Mouse (Mus musculus): ENCODE data around the gene Rsu1. TPM values are rescaled to one million over a fixed set of nuclear protein-coding genes. Genes with fewer than 3 reads are reported as not detected.
A peak's percentile ranks its signal among the peaks of the same experiment; 100 is the strongest.

Gene Rsu1
- polyA plus RNA-seq, 1 experiment from 2014 or later = 181 TPM

- no peak for TF ChIP-seq CTCF (IDR thresholded peaks at IDR 0.05)
- no peak for DNase-seq (ENCODE audit: low read depth, low spot score)
- ChIA-PET POLR2A (no interaction called here), CTCF (interaction anchor here (1.8 kb wide), 1 partner anchor 9 kb away, joined by 5 read pairs; no protein-coding TSS in a partner anchor)
- in situ Hi-C loops (cut with MboI; ENCODE audit: low pct_unique_long_range_greater_than_20kb) = no loop called here
- no peaks in the 10 kb centered on the region for H3K27me3 ChIP-seq
- no peak for ATAC-seq
Measured at GRCm38 (mm10) chr2:13129337-13129736, 141.9 kb downstream of the Rsu1 start.

- no peak for TF ChIP-seq CTCF (IDR thresholded peaks at IDR 0.05)
- in situ Hi-C loops (cut with MboI; ENCODE audit: low pct_unique_long_range_greater_than_20kb) = no loop called here
- no peak for DNase-seq (ENCODE audit: low read depth, low spot score)
- CTCF ChIA-PET = no interaction called here
- no peaks in the 10 kb centered on the region for H3K27me3 ChIP-seq
- no peak for ATAC-seq
- POLR2A ChIA-PET = interaction anchor here (1.2 kb wide), 1 partner anchor 17 kb away, joined by 3 read pairs; no protein-coding TSS in a partner anchor
Measured at GRCm38 (mm10) chr2:13120461-13120860, 150.8 kb downstream of the Rsu1 start.

- ATAC-seq (no peak), DNase-seq (ENCODE audit: low read depth, low spot score) (no peak)
- CTCF ChIA-PET = no interaction called here
- H3K27me3 ChIP-seq = no peaks in the 10 kb centered on the region
- in situ Hi-C loops (cut with MboI; ENCODE audit: low pct_unique_long_range_greater_than_20kb) = no loop called here
- TF ChIP-seq CTCF (IDR thresholded peaks at IDR 0.05) = no peak
- POLR2A ChIA-PET = no interaction called here
Measured at GRCm38 (mm10) chr2:13117896-13118295, 153.3 kb downstream of the Rsu1 start.

GRCm38 (mm10) chr2:13106531-13106930 is 164.7 kb downstream of the Rsu1 start:
- ATAC-seq = peak; percentile 83
- no peak for TF ChIP-seq CTCF (IDR thresholded peaks at IDR 0.05)
- in situ Hi-C loops (cut with MboI; ENCODE audit: low pct_unique_long_range_greater_than_20kb) = no loop called here
- POLR2A ChIA-PET = no interaction called here
- H3K27me3 ChIP-seq = no peaks in the 10 kb centered on the region
- no peak for DNase-seq (ENCODE audit: low read depth, low spot score)
- CTCF ChIA-PET = interaction anchor here (0.7 kb wide), 1 partner anchor 14 kb away, joined by 3 read pairs; no protein-coding TSS in a partner anchor

GRCm38 (mm10) chr2:13104388-13104787 is 166.8 kb downstream of the Rsu1 start:
- peak; percentile 13 for TF ChIP-seq CTCF (IDR thresholded peaks at IDR 0.05)
- ATAC-seq (peak; percentile 92), DNase-seq (ENCODE audit: low read depth, low spot score) (no peak)
- H3K27me3 ChIP-seq = no peaks in the 10 kb centered on the region
- in situ Hi-C loops (cut with MboI; ENCODE audit: low pct_unique_long_range_greater_than_20kb) = no loop called here
- POLR2A ChIA-PET = no interaction called here
- CTCF ChIA-PET = no interaction called here

GRCm38 (mm10) chr2:13103797-13104200 is 167.4 kb downstream of the Rsu1 start:
- DNase-seq (ENCODE audit: low read depth, low spot score) (no peak), ATAC-seq (peak; percentile 28)
- ChIA-PET CTCF (no interaction called here), POLR2A (interaction anchor here (1.3 kb wide), 1 partner anchor 16 kb away, joined by 3 read pairs; no protein-coding TSS in a partner anchor)
- in situ Hi-C loops (cut with MboI; ENCODE audit: low pct_unique_long_range_greater_than_20kb) = no loop called here
- no peak for TF ChIP-seq CTCF (IDR thresholded peaks at IDR 0.05)
- no peaks in the 10 kb centered on the region for H3K27me3 ChIP-seq

GRCm38 (mm10) chr2:13094045-13094444 is 177.2 kb downstream of the Rsu1 start:
- H3K27me3 ChIP-seq = no peaks in the 10 kb centered on the region
- no peak for ATAC-seq
- in situ Hi-C loops (cut with MboI; ENCODE audit: low pct_unique_long_range_greater_than_20kb) = no loop called here
- ChIA-PET CTCF (no interaction called here), POLR2A (no interaction called here)
- no peak for TF ChIP-seq CTCF (IDR thresholded peaks at IDR 0.05)
- DNase-seq (ENCODE audit: low read depth, low spot score) = no peak

- ATAC-seq (no peak), DNase-seq (ENCODE audit: low read depth, low spot score) (no peak)
- in situ Hi-C loops (cut with MboI; ENCODE audit: low pct_unique_long_range_greater_than_20kb) = no loop called here
- ChIA-PET POLR2A (no interaction called here), CTCF (no interaction called here)
- no peak for TF ChIP-seq CTCF (IDR thresholded peaks at IDR 0.05)
- no peaks in the 10 kb centered on the region for H3K27me3 ChIP-seq
Measured at GRCm38 (mm10) chr2:13093570-13093969, 177.6 kb downstream of the Rsu1 start.

GRCm38 (mm10) chr2:13091399-13092015 is 179.7 kb downstream of the Rsu1 start:
- no peaks in the 10 kb centered on the region for H3K27me3 ChIP-seq
- in situ Hi-C loops (cut with MboI; ENCODE audit: low pct_unique_long_range_greater_than_20kb) = no loop called here
- POLR2A ChIA-PET = interaction anchor here (0.7 to 0.8 kb wide), 2 partner anchors 10 to 48 kb away, joined by 3 to 4 read pairs; no protein-coding TSS in a partner anchor
- no peak for TF ChIP-seq CTCF (IDR thresholded peaks at IDR 0.05)
- CTCF ChIA-PET = no interaction called here
- ATAC-seq = no peak
- DNase-seq (ENCODE audit: low read depth, low spot score) = no peak

- TF ChIP-seq CTCF (IDR thresholded peaks at IDR 0.05) = no peak
- ATAC-seq (no peak), DNase-seq (ENCODE audit: low read depth, low spot score) (no peak)
- in situ Hi-C loops (cut with MboI; ENCODE audit: low pct_unique_long_range_greater_than_20kb) = no loop called here
- H3K27me3 ChIP-seq = no peaks in the 10 kb centered on the region
- ChIA-PET POLR2A (no interaction called here), CTCF (no interaction called here)
Measured at GRCm38 (mm10) chr2:13090841-13091240, 180.4 kb downstream of the Rsu1 start.

GRCm38 (mm10) chr2:13089861-13090260 is 181.4 kb downstream of the Rsu1 start:
- ChIA-PET POLR2A (no interaction called here), CTCF (interaction anchor here (1.0 kb wide), 1 partner anchor 74 kb away, joined by 3 read pairs; no protein-coding TSS in a partner anchor)
- no peak for ATAC-seq
- H3K27me3 ChIP-seq = no peaks in the 10 kb centered on the region
- no peak for DNase-seq (ENCODE audit: low read depth, low spot score)
- no peak for TF ChIP-seq CTCF (IDR thresholded peaks at IDR 0.05)
- in situ Hi-C loops (cut with MboI; ENCODE audit: low pct_unique_long_range_greater_than_20kb) = no loop called here

- no peak for DNase-seq (ENCODE audit: low read depth, low spot score)
- no peak for TF ChIP-seq CTCF (IDR thresholded peaks at IDR 0.05)
- no peak for ATAC-seq
- H3K27me3 ChIP-seq = no peaks in the 10 kb centered on the region
- CTCF ChIA-PET = no interaction called here
- in situ Hi-C loops (cut with MboI; ENCODE audit: low pct_unique_long_range_greater_than_20kb) = no loop called here
- POLR2A ChIA-PET = no interaction called here
Measured at GRCm38 (mm10) chr2:13088266-13088665, 182.9 kb downstream of the Rsu1 start.
